Mouse (Mus musculus): ENCODE results near the gene Sh3bp5l.
A peak's percentile ranks its signal among the peaks of the same experiment; 100 is the strongest.
"Not testable (repeated sequence)": the region's sequence is repeated elsewhere in the genome, so short reads cannot be mapped to it uniquely, and the experiment has no call there.

The Sh3bp5l gene

DNA sequence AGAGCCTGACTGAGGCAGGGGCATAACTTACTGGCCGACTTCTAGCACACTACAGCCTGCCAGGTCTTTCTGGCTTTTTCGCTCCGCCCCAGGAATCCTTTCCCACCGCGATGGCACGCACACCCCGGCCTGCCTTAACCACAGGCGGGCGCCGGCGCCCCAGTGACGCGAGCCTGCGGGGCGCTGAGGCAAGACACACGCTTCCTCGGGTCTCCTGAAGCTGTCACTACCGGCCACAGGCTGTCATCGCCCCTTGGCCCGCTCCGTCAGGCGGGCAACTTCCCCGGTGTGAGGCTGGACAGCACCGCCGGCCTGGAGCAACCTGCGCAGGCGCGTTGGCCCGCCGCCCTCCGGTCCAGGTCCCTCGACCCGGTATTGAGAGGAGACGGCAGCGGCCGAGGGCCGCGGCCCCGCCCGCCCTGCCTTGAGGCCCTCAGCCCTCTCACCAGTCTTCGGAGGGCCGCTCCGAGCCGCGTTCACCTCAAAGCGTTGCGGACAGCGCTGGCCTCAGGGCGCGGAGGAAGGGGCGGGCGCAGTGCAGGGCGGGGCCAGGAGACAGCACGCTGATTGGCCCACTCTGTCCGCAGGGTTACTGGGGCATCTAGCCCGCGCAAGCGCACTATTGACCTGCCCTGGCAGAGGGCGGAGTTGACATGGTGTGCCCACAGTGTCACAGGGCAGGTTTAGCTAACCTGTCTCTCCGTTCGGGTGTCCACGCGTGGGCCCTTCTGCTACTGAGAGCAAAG is 7.5 kb upstream of the Sh3bp5l start:
- peak; percentile 98 for DNase-seq (ENCODE audit: low spot score)

DNA sequence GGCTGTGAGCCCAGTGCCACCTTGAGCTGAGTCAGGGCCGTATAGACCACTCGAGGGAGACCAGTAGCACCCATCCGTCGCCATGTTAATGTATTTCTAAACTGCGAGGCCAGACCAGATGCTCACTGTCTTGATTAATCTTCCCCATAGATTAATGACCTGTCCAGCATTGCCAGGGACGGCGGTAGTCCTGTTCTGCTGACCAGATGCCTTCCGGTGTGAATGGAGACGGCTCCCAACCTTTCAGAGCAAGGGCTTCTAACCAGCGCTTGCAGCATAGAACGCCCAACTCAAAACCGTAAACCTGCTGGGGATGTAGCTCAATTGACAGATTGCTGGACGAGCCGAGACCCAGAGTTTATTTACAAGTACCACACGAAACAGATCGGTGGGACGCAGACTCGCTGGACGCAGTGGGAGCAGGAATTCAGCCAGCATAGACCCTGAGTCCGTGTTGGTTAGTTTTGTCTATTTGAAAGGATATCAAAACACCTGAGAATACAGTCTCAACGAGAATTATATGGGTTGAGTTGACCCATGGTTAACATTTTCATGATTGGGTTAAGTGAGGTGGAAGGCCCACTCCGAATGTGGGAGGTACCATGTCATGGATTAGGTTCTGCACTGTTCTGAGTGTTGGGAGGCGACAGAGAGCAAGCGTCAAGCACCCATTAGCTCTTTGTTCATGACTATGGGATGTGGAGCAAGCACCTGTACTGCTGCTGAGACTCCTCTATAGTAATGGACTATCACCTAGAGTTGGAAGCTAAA is 6.8 kb upstream of the Sh3bp5l start:
- DNase-seq (ENCODE audit: low spot score) = peak; percentile 60

DNA sequence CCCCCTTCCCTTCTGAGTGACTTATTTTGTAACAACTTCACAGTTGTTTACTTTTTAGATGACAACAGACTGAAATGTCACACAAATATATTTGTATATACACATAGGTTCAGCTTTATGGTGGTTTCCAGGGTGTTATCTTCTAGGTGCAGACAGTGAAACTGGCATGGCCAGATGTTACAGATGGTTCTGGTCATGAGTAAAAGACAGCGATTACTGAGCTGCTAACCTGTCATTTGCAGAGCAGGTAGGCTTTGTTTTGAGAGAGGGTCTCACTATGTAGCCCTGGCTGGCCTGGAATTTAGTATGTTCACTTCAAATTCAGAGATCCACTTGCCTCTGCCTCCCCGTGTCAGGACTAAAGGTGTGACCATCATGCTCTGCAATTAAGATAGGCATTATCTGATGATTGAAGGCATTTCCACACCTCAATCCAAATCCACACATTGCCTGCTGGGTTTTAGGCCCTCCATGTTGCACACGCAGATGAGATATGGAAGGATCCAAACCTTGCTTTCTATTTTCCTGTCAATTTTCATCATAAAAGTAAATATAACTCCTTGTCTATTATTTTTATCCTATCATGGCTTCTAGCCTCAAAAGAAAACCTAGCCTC is 5.8 kb upstream of the Sh3bp5l start:
- DNase-seq (ENCODE audit: low spot score) = no peak

DNA sequence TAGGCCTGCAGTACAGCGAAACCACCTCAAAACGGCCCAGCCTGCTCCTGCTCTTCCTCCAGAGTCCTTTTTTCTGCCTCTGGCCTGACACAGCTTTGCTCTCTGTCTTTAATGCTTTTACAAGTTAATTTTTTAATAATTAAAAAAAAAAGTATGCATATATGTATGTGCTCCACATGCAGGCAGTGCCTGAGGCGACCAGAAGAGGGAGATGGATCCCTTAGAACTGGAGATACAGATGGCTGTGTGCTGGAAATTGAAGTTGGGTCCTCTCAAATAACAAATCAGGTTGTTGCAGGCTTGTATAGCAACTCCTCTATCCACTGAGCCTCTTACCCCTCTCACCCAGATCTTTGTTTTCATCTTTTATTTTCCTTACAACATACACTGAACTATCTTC is 3.7 kb upstream of the Sh3bp5l start:
- no peak for DNase-seq (ENCODE audit: low spot score)

DNA sequence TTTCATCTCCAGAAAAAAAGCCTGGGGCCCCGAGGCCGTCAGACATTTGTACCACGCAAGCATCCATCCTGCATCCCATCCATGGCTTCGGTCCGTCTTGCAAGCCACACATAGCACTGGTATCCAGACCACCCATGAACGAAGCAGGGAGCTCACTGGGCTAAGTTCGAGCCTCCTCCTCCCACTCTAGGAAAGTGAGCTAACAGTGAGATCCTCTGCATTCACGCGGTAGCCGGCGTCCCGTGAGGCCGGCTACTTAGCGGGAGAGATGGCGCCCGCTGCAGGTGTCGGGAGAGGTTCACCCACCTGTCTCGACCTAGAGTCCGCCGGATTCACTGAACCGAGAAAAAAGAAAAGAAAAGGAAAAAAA is 633 bp upstream of the Sh3bp5l start:
- DNase-seq (ENCODE audit: low spot score) = peak; percentile 47

DNA sequence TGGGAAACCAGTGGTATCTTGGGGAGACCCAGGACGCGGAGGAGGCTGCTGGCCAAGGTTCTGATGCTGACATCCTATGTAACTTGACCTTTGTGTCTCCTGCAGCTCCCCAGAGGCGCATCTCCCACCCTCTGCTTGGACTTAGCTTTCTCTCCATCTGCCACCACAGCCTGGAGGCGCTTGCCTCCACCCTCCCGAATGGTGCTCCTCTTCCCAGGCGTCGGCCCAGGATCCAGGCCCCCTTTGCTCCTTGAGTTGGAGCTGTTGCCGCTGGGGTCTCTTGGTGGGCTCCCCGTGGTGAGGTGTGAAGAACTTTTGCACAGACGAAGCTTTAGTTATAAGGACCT is 598 bp downstream of the Sh3bp5l start:
- DNase-seq (ENCODE audit: low spot score) = peak; percentile 27

DNA sequence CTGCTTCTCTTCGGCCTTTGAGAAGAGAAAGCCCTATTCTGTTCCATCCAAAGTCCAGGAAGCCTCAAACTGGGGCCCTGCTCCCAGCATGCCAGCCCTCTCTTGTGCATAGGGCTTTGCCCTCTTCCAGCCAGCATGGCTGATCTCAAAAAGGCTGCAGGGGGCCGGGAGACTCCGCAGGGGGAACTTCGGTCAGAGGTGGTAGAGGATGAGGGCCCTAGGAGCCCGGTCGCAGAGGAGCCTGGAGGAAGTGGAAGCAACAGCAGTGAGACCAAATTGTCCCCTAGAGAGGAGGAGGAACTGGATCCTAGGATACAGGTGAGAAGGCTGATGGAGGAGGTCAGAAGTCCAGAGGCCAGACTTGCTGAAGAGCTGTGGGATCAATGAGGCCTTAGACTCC is 1.0 kb downstream of the Sh3bp5l start:
- DNase-seq (ENCODE audit: low spot score) = no peak

DNA sequence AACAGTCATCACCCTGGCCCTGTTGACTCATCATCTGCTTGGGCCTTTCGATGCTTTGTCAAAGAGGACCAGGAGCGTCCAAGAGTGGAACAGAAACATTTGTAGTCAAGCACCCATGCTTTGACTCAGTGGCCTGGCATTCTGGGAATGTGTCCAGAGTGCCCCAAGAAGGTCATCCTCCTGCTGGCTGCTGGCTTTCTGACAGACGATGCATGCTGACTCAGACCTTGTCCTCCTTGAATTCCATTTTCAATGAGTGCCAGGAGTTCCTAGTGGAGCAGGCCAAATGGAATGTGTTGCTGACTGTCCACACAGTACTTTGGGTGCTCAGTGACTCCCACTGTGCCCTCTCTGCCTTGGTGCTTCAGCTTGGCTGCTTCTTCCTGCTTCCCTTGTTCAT is 4.2 kb downstream of the Sh3bp5l start:
- no peak for DNase-seq (ENCODE audit: low spot score)

DNA sequence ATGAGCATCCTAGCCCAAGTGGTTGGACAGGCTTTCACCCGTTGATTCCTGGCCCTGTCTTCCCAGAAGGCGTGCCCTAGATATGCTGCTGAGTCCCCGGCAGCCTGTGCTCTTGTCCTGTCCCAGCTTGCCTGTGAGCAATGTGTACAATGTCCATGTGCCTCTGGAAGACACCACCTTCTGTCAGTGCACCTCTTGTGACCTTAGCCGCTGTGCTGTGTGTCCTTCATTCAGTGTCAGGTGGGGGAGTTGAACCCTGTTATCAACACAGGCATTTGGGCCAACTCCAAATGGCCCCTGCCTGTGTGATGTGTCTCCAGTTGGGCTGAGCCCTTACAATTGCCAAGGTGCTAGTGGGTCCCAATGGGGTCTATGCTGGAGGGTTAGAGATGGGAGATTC is 16.2 kb downstream of the Sh3bp5l start:
- DNase-seq (ENCODE audit: low spot score) = no peak

DNA sequence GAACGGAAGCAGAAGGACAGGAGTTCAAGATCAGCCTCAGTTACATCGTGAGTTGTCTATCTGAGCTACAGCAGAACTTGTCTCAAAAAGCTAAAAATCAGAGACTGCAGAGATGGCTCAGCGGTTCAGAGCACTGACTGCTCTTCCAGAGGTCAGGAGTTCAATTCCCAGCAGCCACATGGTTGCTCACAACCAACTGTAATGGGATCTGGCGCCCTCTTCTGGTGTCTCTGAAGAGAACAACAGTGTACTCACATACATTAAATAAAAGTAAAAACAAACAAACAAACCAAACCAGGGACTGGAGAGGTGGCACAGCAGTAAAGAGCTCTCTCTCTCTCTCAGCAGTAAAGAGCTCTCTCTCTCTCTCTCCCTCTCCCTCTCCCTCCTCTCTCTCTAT is 20.1 kb downstream of the Sh3bp5l start:
- DNase-seq (ENCODE audit: low spot score) = no peak

DNA sequence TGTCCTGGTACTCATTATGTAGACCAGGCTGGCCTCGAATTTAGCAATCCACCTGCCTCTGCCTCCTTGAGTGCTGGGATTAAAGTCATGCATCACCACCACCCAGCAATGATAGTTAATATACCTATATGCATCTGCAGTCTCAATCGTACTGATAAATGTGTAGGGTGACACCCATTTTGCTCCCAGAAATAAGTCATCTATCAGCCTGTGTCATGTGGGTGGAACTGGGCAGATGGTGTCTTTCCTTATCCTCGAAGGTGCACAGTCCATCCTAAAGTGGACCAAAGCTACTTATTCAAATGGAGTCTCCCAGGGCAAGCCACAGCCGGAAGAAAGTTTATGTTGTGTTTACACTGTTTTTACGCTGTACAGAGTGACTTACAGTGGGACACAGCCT is 20.7 kb downstream of the Sh3bp5l start:
- no peak for DNase-seq (ENCODE audit: low spot score)

DNA sequence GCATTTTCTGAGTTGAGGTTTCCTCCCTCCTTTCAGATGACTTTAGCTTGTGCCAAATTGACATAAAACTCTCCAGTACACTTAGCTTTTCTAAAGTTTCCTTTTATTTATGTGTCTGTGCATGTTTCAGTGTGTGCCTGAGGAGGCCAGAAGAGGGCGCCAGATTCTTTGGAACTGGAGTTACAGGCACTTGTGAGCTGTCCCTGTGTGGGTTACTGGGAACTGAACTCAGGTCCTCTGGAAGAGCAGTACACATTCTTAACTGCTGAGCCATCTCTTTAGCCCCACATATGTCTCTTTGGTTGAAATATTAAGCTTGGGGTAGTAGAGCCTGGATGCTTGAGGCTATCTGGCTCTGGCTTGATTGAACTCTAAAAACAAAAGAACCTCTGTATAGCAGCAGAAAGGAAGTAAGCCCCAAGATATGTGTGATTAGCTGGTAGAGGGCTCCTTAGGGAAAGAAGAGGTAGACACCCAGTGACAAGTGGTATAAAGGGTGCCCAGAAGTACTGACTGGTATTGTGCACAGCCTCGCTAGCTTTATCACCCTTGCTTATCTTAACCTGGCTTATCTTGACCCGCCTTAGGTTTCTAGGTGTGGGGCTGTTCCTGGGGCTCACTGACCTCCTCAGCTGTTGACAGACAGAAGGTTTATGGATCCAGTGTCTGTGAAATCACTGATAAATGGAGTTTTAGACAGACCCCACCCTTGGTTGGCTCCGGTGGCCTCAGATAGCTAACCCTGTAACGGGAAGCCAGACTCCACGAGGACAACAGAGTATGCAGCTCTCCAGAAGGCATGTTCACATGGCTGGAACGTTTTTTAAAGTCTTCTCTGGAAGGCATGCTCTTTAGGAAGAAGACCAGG is 22.4 kb downstream of the Sh3bp5l start:
- DNase-seq (ENCODE audit: low spot score) = peak; percentile 20

DNA sequence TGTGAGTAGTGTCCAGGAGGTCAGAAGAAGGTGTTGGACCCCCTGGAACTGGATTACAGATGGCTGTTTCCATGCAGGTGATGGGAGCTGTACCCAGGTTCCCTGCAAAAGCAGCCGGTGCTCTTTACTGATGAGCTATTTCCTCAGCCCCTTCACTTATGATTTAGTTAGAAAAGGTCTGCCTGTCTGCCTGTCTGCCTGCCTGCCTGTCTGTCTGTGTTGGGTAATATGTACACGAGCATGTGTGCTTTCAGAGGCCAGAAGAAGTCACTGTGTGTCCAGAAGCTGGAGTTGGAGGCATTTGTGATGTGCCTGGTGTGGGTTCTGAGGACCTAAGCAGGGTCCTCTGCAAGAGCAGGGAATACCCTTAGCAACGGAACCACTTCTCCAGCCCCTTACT is 23.2 kb downstream of the Sh3bp5l start:
- DNase-seq (ENCODE audit: low spot score) = no peak

DNA sequence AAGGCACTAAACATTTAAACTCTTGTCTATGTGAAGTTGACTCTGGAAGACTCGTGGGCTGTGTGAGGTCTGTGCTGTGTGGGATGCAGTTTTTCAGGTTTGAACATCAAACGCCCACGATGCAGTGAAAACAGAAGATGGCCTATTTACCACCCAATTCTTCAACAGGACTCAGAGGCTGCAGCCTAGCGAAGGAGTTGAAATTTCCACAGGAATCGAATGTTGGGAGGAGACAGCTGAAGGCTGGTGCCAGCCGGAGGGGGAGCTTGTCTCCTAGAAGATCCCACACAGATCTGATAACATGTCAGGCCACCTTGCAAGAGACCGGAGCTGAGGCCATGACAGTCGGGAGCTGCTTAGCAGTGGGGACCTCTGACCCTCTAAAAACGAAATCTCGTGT is 24.0 kb downstream of the Sh3bp5l start:
- DNase-seq (ENCODE audit: low spot score) = no peak

DNA sequence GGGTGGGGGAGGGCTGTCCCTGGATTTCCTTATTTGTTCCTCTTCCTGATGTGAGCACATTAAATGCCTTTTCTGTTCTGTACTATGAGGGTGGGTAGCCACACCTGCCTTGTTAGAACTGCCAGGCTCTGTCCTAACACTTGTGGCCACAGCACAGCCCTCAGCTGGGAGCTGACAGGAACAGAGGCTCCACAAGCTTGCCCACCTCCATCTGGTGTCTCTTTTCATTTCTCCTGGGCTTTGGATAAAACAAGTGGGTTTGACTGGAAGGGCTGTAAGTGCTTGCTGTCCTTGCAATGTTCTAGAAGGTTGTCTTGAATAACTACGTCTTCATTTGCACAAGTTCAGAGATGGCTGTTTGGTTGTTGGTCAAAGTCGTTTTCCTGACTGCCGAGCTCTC is 24.4 kb downstream of the Sh3bp5l start:
- no peak for DNase-seq (ENCODE audit: low spot score)

DNA sequence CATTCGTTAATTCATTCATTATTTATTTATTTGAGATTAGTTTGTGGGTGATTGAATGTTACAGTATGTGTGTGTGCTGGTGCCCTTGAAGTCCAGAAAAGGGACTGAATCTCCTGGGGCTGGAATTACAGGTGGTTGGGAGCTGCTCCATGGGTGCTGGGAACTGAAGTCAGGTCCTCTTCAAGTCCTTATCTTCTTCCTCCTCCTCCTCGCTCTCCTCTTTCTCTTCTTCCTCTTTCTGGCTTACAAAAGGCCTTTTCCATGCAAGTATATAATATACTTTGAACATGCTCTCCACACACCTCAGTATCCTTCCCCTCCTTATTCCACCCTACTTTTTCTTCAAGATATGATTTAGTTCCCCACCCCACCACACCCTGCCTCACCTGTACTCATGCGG is 26.5 kb downstream of the Sh3bp5l start:
- DNase-seq (ENCODE audit: low spot score) = no peak

DNA sequence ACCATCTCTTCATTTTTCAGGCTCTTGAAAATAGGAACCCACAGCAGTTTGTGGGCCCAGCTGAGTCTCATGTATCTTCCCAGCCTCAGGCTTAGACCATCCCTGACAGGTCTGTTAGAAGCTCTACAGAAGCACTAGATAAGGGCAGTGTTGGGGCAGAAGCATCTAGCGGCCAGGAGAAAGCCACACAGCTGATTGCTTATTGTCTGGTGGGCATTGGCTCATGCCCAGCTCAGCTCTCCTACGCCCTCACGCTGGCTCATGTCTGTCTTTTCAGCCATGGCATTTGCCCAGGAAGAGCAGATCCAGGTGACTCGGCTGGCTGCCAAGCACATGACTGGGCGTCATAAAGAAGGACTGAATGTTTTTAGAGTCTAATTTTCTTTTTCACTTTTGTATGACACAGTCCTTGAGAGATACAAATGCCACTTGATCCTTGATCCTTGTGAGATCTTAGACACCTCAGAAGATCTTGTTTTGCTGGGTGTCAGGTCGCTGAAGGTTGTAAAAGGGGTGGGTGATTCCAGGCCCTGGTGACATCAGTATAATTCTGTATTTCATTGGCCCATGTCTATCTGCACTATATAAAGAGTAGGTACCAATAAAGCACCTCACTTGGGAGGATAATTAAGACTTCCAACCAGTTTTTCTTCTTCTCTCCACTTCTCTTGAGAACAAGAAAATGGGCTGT is 27.5 kb downstream of the Sh3bp5l start:
- no peak for DNase-seq (ENCODE audit: low spot score)

DNA sequence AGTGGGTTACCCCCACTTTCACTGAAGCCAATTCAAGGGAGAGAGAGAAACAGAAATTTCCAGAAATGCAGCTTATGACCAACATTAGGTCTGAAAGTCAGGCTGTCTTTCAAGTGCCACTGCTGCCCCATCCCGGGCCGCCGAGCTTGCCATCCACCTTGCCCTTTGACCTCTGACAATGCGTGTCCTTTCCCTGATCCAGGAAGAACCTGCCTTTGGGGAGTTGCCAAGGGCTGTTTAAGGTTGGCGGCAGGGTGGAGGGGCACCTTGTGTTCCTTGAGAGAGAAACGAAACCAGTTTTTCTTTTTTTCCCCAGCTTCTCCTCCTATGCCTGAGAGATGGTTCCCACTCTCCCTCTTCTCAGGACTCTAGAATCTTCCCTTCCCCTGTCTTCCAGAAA is 32.0 kb downstream of the Sh3bp5l start:
- not testable (repeated sequence) for DNase-seq (ENCODE audit: low spot score)

DNA sequence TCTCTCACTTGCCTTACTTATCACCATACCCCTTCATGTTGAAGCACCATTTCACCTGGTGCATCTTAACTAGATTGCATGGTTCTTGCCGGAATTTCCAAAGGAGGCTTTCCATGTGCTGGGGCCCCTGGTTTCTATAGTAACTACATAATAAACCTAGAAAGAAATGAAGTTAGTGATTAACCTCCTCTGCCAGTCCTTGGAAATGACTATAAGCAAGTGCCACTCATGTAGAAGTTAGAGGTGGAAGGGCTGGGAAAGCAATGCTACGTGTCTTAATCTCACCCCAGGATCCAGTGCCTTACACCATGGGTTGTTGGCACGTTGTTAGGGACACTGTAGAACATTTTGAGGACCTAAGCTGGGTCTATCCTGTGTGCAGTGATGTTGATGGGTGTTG is 33.9 kb downstream of the Sh3bp5l start:
- DNase-seq (ENCODE audit: low spot score) = no peak

DNA sequence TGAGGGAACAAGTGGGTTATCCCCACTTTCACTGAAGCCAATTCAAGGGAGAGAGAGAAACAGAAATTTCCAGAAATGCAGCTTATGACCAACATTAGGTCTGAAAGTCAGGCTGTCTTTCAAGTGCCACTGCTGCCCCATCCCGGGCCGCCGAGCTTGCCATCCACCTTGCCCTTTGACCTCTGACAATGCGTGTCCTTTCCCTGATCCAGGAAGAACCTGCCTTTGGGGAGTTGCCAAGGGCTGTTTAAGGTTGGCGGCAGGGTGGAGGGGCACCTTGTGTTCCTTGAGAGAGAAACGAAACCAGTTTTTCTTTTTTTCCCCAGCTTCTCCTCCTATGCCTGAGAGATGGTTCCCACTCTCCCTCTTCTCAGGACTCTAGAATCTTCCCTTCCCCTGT is 35.7 kb downstream of the Sh3bp5l start:
- not testable (repeated sequence) for DNase-seq (ENCODE audit: low spot score)

DNA sequence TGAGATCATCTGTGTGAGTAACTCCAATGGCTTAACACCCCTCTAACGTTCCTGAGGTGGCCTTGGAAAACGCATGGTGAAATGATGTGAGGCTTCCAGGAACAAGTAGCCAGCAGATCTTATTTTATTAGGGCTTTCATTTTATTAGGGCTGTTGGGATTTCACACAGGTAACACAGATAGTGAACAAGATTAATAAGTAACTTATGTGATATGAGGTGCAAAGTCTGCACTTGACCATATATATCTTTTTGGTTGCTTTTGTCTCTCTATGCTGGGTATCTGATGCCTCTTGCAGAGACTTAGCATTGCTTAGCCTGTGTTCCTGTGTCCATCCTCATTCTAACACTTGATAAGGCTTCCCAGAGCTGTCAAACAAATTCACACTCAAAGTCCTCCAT is 46.7 kb downstream of the Sh3bp5l start:
- no peak for DNase-seq (ENCODE audit: low spot score)

DNA sequence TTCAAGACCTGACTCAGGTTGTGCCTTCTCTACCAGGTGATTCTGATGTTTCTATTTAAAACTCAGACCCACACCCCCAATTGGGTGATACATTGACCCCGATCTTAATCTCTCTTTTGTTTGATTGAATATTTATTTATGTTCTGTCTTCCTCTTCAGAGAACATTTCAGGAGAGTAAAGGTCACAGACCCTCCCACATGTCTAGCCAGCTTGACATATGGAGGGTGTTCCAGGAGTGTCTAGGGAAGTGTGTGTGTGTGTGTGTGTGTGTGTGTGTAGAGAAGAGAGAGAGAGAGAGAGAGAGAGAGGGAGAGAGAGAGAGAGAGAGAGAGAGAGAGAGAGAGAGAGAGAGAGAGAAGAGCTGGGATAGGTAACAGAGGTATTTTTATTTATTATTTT is 47.2 kb downstream of the Sh3bp5l start:
- no peak for DNase-seq (ENCODE audit: low spot score)
